Mouse (Mus musculus) inflammation-experienced regulatory T-cells, adult 6 months (primary cell): ENCODE data around the gene Txlnb. TPM values are rescaled to one million over a fixed set of nuclear protein-coding genes. Genes with fewer than 3 reads are reported as not detected.
"Not testable (repeated sequence)": the region's sequence is repeated elsewhere in the genome, so short reads cannot be mapped to it uniquely, and the experiment has no call there.

ENCODE experiments used
- ATAC-seq: one replicate; pipeline ENCODE4 v1.8.0; 2017
- polyA plus RNA-seq, 3 experiments: library from polyadenylated mRNA; unstranded; fragments of 100-300 nt; shearing (Covaris generic); gene quantifications; one replicate each; pipeline ENCODE4 v1.2.1; 2017

Txlnb gene
- 1 to 10 TPM; 1.7 to 2.1 (median 1.9) TPM for polyA plus RNA-seq

DNA sequence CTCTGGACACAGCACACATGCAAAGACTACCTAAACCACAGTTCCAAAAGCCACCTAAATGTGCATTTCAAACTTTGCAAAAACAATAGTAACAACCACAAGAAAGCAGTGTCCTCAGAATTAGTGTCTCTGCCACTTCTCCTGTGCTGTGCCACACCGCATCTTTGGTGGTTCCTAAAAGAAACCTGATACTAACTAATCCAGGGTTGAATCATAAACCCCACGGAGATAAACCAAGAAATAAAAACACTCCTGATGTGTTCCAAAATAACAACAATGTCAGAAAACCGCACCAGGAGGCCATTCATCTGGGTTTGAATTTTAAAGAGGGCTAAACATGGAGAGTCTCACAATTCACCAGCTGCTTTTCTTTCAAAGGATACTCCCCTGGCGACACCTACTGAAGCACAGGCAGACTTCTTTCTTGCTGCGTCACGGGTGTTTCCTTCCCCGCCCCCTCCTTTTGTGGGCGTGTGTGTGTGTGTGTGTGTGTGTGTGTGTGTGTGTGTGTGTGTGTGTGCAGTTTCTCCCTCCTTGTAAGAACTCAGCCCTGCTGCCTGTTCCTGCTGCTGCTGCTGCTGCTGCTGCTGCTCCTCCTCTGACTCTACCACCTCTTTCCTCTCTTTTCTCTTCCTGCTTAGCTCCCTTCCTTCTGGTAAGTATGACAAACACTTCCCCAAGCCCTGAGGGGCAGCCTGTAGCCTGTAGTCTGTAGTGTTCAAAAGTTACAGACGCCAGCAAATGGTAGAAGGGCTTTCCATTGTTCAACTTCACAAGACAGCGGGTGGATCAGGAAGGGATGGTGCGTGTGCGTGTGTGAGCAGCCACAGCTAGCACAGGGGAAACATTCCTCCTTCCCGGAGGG lies at the start of gene Txlnb:
Gene Txlnb, plus strand, starts transcription at position 460 of the 865 bp plus-strand sequence.
- ATAC-seq, result peak; percentile 81

DNA sequence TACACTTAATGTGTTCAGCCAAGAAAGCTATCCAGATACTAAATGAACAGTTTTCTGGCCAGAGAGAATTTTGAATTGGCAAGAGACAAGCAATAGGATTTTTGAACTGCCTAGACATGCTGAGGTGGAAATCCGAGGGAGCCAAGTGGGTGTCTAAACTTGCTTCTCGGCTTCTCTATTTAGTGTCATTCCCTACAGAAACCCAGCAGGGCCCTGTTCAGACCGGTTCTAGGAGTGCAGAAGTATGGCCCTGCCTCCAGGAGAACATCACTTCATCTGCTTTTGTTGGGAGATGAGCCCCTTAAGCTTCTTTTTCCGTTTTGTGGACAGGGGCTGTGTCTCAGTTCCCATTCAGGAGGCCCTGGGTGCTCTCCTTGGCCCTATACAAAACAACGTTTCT lies 43.5 kb upstream of the Txlnb start:
- ATAC-seq, result no peak

DNA sequence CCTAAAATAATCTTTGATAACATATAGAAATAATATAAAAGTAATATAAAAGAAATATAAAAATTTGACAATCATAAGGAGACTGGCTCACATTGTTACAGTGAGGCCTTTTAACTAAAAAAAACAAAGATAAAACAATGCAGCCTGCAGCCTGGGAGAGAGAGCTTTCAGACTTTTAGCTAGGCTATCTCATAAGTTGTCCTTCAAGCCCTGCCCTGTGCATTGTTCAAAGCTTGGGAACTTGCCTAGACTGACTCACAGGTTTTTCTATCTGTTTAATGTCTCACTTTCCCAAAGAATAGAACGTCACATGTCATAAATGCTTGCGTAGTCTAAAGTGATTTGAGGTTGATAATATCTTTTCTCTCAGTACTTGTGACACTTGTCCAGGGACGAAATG lies 36.3 kb upstream of the Txlnb start:
- ATAC-seq, result no peak

DNA sequence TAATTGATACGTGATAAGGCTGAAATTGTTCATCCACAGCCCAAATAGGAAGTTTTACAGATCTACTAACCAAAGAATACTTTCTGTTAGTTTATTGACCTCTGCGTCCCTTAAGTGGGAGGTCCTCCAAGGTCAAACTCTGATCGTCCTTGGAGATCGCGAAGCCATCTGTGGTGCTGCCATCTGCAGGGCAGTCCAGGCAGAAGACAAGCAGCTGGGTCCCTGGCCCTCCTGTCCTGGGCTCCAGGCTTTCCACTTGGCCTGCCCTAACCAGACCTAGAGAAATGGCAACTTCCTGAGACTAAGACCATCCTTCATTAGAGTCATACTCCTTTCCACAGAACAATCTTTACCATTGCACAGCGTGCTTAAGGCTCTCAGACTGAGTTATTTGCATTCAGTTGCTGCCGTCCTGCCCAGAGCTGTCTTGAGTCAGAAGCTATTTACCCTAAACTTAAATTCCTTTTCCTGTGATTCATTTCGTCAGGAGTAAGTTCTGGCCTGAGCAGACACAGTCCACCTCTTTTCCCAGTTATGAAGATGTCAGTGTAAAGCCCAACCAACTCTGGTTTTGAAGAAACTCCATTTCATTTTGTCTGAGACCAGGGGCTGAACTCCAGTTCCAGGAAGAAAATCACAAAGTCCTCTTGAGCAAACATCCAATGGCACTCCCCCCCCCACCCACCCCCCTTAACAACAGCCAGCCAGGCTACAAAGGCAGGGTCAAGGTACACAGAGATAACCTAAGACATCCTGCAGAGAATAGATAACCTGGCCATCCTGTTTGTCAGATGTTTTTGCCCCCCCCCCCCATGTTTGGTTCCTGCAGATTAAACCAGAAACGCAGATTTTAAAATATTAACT lies 35.0 kb upstream of the Txlnb start:
- no peak for ATAC-seq

DNA sequence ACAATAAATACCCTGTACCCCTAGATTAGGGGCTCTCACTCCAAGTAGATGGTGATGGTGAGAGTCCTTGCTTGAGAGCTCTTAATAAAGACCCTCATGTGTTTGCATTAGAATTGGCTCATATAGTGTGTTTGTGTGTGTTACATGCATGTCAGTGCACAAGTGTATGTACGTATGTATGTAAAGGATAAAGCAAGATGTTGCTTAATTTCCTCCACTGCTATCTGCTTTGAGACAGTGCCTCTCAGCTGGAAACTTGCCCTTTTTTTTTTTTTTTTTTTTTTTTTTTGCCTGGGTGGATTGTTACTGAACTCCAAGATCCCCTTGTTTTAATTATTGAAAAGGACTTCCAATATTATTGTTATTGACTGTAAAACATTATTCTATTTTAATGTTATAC lies 34.4 kb upstream of the Txlnb start:
- no peak for ATAC-seq

DNA sequence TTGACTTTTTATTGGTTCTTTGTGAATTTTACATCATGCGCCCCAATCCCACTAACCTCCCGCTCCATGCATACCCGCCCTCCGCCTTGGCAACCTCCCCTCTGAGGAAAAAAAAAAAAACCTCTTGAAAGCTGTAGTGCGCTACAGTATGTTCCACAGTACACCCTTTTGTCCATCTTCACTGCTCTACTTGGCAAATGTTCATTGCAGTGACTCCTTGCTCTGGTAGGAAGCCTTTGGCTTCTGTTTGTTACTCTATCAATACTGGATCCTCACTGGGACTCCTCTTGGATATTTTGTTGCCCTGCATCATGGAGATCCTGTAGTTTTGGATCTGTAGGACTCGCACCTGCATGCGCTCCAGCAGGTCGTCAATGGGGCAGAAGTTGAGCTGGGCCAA lies 33.1 kb upstream of the Txlnb start:
- ATAC-seq, result no peak

DNA sequence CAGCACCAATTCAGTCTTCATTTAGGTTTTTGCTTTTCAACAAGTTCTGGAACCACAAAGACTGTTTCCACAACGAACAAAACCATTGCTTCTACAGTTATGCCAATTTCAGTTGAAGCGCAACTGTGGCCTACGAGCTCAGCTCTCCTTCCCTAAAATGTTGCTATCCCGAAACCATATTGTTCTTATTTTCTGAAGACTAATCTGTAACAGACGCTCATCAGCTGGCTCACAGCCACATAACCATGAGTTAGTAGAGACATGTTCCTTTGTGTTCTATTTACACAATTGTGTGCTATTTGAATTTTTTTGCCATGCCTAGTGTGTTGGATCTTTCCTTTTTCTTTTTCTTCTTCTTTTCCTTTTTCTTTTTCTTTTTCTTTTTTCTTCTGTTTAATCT lies 26.2 kb upstream of the Txlnb start:
- ATAC-seq, result no peak

DNA sequence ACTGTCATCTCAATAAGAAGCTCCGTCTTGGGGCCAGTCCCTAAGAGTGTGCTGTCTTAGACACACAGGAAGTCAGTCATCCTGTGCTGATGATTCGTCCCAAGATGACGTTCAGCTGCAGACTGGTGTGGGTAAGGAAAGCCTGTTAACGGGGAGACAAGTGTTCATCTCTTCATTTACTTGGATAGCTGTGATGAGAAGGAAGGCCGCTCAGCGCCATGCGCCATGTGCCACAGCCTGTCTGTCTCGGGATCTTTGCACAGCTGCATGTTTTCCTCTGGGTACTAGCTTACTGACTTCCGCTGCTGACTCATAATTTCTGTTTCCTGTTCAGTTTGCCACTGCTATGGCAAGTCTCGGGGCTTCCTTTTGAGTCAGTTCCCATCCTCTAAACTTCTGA lies 23.7 kb upstream of the Txlnb start:
- peak; percentile 90 for ATAC-seq

DNA sequence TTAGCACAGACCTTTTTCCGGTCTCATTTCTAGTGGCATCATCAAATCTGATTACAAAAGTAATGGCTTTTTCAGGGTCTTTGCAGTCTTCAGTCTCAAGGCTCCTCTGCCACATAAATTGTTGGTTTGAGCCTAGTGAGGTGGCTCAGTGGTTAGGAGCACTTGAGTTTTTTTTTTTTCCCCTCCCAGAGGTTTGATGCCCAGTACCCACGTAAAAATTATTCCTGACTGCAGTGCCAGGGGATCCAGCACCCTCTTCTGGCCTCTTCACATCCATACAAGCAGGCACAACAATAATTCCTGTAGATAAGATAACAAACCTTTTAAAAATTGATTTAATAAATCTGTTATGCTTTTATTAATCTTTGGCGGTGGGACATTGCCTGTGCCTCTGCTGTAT lies 21.7 kb upstream of the Txlnb start:
- ATAC-seq, result no peak

DNA sequence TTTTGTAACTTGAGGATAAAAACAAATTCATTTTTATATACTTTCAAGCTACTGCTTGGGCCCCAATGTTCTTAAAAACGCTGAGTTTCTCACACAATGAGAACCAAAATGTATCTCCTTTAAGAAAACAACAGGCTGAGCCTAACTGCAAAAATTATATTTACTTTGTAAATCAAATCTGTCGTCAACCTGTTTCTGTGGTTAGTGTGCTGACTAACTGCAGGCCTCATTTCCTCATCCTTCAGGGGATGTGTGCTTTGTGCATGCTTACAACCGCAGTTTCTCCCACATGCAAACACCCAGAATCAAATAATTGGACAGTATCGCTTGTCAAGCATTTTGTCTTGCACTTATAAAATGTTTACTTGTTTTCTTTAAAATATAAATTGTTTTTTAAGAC lies 20.9 kb upstream of the Txlnb start:
- peak; percentile 44 for ATAC-seq

DNA sequence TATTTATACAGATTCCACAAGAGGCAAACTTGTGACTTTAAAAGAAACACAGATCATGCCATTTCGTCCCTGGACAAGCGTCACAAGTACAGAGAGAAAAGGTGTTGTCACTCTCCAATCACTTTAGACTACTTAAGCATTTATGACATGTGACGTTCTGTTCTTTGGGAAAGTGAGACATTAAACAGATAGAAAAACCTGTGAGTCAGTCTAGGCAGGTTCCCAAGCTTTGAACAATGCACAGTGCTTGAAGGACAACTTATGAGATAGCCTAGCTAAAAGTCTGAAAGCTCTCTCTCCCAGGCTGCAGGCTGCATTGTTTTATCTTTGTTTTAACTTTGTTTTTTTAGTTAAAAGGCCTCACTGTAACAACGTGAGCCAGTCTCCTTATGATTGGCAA lies 19.3 kb upstream of the Txlnb start:
- ATAC-seq, result not testable (repeated sequence)

DNA sequence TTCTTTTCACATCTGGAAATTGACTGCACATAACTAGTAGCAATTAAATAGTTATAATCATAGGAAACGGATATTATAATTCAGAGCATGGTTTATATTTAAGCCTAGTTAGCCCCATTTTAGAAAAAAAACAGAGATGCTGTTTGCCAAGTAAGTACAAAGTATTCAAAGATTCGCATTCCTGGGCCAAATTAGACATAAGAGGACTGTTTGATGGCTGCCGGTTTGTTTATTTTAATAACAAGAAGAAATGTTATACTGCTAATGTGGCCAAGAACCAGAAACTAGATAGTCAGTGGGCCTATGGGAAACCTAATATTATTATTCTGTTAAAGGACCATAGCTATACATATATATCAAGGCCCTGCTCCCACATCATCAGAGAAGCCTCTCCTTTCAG lies 9.3 kb upstream of the Txlnb start:
- ATAC-seq, result no peak

DNA sequence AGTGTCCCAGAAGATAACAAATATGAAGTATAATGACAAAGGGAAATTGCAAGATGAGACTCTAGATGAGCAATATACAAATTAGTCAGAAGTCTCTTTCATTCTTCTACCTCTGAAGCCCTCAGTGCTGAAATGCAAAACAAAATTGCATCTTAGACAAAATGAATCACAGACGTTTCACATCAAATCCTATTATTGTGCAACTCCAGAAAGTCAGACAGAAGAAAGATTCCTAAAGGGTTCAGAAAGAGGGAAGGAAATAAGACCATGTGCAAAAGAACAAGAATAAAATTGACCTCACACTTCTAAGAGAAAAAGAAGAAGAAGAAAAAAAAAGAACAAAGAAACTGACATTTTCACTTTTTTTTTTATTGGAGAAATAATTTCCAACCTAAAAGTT lies 8.1 kb upstream of the Txlnb start:
- no peak for ATAC-seq

DNA sequence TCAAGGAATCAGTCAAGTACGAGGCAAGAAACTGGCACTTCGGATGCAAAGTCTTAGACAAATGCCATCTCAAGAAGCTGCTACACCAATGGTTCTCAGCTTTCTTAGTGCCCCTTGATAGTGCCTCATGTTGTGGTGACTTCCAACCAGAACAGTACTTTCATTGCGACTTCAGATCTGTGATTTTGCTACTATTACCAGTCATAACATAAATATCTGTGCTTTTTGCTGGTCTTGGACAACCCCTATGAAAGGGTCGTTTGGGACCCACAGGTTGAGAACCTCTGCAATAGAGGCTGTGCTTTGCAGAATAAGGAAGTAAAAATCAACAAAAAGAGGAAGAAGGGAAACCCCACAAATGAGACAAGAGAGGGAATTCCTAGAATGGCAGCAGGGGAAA lies 7.7 kb upstream of the Txlnb start:
- ATAC-seq, result no peak

DNA sequence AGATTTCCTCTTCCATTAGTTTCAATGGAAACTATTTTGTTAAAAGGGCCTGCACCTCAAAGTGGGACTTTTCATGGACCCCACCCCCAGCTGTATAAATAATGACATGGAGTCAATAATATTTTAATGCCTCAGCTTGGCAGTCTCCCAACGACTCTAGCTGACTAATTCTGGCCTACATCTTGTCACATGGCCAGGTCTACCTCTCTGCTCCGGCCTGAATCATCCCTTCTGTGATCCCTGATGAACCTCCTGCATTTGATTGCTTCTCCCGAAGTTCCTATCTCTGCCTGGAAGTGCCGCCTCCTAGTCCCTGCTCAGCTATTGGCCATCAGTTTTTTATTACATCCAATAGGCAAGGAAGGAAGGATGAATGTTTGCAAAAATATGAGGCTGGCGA lies 2.1 kb upstream of the Txlnb start:
- no peak for ATAC-seq

DNA sequence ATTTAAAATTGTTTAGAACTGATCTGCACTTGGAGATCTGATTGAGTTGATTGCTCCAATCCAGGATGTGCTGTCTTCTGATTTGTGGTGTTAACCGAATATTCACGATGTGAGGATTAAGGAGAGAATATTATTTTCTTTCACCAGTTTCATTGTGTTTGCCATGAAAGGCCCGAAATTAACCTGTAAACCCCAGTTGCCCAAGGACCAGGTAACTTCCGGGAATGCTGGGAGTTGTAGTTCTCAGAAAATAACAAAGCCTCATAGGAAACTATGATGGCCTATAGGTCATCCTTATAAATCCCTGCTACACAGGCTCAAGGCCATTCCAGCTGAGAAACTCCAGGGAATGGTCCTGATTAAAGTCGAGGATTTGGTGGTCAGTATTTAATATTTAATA lies 1.6 kb upstream of the Txlnb start:
- ATAC-seq, result no peak

DNA sequence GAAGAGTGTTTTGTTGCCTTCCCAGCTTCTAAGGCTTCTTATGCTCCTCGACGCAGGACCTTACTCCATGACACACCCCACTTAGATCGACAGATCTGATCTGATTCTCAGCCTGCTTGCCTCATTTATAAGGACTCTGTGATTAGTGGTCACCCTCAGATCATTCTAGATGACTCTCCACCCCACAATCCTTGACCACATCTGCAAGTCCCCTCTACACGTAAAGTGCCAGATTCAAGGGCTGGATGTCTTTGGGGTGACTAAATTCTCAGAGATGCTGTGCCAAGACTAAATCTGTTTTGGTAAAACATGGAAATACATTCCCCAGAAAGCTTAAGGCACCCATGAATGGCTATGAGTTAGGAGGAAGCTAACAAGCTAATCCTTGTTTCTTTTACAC lies 799 bp upstream of the Txlnb start:
- no peak for ATAC-seq

DNA sequence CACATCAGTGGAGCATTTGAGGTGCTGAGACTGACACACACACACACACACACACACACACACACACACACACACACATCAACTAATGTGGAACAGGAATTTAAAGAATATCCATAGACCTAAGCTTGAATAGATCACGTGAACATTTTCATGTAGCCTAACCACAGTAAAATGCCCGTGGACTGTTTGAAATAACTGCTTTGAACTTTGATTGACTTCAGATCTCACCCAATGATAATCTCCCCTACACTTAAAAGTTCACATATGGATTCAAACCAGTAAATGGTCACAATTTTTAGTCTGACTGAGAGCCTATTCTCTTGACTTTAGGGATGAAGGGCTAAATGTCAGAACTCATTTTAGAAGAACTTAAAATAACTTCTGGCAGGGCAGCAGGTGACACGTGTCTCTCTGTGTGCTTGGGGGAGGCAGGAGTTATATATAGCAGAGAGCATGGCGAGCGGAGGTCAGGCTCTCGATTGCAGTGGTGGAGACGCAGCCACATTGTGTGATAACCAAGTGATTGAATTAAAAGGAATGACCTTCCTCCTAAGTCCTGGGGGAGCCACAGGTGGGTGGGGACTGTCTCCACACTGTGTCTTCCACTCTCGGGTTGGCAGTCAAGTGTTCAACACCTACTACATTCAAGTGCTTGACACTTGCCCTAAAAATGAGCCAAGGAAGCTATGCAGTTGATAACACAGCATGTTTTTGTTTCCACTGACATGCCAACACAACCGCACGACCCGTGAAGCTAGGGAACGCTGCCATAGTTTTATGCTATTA lies 1.0 kb downstream of the Txlnb start:
- ATAC-seq, result peak; percentile 63

DNA sequence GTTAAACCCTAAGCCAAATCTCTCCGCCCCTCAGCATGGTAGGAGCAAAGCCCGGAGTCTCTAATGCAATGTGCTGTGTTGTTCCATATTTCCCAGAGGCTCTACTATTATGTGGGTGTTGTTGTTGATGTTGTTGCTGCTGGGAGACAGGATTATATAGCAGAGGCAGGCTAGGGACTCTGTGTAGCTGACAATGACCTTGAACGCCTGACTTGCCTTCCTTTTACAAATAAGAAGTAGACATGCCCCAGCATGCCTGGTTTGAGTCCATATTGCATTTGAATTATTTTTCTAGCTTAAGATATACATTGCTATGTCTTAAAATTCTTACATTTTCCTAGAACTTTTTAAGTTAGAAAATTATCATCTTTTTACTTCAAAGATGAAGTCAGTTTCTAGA lies 1.7 kb downstream of the Txlnb start:
- ATAC-seq, result no peak

DNA sequence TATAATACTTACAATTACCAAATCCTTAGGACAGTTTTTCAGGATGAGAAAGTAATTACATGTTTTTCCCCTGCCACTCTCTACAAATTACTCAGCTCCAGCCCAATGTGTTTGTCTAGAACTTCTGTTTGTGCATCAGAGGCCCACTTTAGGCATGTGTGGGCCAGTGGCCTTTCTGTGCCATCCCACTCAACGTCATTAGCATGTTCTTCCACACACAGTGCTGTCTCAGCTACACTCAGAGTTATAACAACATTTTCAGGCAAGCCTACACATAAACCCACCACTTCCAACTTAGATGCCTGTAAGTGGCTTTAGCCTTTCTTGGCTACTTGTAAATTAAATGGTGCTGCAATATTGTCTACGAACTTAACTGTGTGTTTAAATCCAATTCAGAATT lies 5.8 kb downstream of the Txlnb start:
- ATAC-seq, result no peak

DNA sequence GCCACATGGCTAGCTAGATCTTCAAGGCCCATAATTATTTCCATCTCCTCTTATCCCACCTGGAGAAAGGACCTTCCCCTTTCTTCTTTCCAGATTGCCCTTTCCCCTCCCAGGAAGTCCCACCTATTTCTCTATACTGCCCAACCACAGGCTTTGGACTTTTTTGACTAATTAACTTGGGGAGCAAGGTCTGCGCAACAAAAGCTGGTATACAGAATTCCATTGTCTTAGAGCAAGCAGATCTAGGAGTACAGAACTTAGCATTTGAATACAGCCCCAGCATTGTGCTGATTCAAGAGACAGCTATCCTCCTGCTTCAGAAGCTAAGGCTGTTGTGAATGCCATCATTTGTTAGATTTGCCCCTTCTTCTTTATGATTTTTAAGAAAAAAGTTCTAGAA lies 12.5 kb downstream of the Txlnb start:
- ATAC-seq, result no peak

DNA sequence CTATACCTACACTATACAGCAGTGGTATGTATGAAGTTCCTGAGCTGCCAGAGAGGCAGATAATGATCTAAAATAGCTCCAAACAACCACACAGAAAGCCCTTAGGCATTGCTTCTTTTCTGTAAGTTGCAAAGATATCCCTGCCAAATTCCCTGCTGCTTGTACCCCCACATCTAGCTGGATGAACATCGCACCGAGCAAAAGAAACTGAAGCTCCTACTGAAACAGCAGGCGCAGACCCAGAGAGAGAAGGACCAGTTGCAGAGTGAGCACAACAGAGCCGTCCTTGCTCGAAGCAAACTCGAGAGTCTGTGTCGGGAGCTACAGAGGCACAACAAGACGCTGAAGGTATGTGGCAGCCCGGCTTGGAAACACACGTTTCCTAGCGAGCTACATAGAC lies 19.0 kb downstream of the Txlnb start:
- ATAC-seq, result no peak

DNA sequence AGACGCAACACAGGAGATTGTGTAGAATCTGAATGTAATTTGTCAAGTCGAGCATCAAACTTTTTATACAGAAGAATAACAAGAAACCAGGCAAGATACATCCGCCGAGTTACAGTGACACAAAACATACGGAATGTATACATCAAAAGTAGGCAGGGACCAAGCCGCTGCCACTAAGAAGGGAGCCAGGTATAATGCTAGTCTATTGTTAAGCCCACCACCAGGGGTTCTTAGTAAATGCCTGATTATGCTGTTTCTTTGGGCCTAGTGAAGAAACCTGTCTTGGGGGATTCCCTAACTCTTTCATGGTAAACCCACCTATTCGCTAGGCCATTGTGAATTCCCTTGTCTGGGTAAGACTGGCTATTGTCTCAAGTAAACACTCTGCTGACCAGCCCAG lies 24.4 kb downstream of the Txlnb start:
- ATAC-seq, result not testable (repeated sequence)
